Mouse (Mus musculus): ENCODE data around the gene 1700125H20Rik. TPM values are rescaled to one million over a fixed set of nuclear protein-coding genes. Genes with fewer than 3 reads are reported as not detected.

Gene 1700125H20Rik
- polyA plus RNA-seq, 1 experiment from 2014 or later = 0.43 TPM

- ATAC-seq (ENCODE audit: insufficient number of reproducible peaks, insufficient read depth, low FRiP score, low TSS enrichment, low read depth) = no peak
- Histone ChIP-seq H3K4me3 (replicated peaks) (no peak overlapping the region), H3K9me3 (0 out of 2 replicates have a peak, but pooled peaks cover 3% of the 10 kb centered on the region), H3K27ac (no peak overlapping the region), H3K27me3 (no peaks in the 10 kb centered on the region), H3K36me3 (peaks cover 38% of the 10 kb centered on the region), H3K4me2 (no peak overlapping the region), H3K4me1 (replicated peaks) (no peaks in the 10 kb centered on the region), H3K9ac (replicated peaks) (no peak overlapping the region)
- 98% methylated on average over 3 of the region's 3 CpGs for WGBS
Measured at GRCm38 (mm10) chr11:85223248-85223647, 53.0 kb downstream of the 1700125H20Rik start.

Other genes with a start within 250 kb of the 1700125H20Rik start
- 0.33 TPM in 1 of 2 replicates, not detected in the other for gene Car4, start 212.6 kb upstream of the 1700125H20Rik start, polyA plus RNA-seq (2016; fragmentation: Nextera tagmentation; extraction: Ambion mirVana)
- gene Usp32, start 30.2 kb upstream of the 1700125H20Rik start, polyA plus RNA-seq (2016; fragmentation: Nextera tagmentation; extraction: Ambion mirVana) = 5.0 and 5.2 TPM in 2 replicates
- 44.6 and 45.7 TPM in 2 replicates for gene Appbp2, start 64.7 kb downstream of the 1700125H20Rik start, polyA plus RNA-seq (2016; fragmentation: Nextera tagmentation; extraction: Ambion mirVana)
- 26.9 and 27.2 TPM in 2 replicates for gene Ppm1d, start 140.8 kb downstream of the 1700125H20Rik start, polyA plus RNA-seq (2016; fragmentation: Nextera tagmentation; extraction: Ambion mirVana)
- gene Bcas3, start 182.8 kb downstream of the 1700125H20Rik start, polyA plus RNA-seq (2016; fragmentation: Nextera tagmentation; extraction: Ambion mirVana) = 29.7 and 33.5 TPM in 2 replicates